Mouse (Mus musculus) limb, embryonic 12.5 days (tissue): ENCODE results near the gene Emc6. TPM values are rescaled to one million over a fixed set of nuclear protein-coding genes. Genes with fewer than 3 reads are reported as not detected.

Experiments
- polyA plus RNA-seq: library from polyadenylated mRNA; unstranded; fragments of >200 nt; fragmentation: Nextera tagmentation; extraction: Ambion mirVana; gene quantifications from 2 replicates; pipeline ENCODE4 v1.2.1, GENCODE M21; 2016

Emc6 gene
- polyA plus RNA-seq, 1 experiment from 2014 or later: 99.3 TPM

Other genes starting within 250 kb of the Emc6 start
- 1.3 and 1.5 TPM in 2 replicates for gene Atp2a3, start 215.9 kb downstream of the Emc6 start, polyA plus RNA-seq
- gene P2rx1, start 177.9 kb downstream of the Emc6 start, polyA plus RNA-seq: 1.0 and 1.4 TPM in 2 replicates
- 9.3 and 9.7 TPM in 2 replicates for gene Camkk1, start 158.0 kb downstream of the Emc6 start, polyA plus RNA-seq
- 15.1 and 16.3 TPM in 2 replicates for gene Ncbp3, start 129.3 kb downstream of the Emc6 start, polyA plus RNA-seq
- 0.64 and 0.65 TPM in 2 replicates for gene Itgae, start 86.5 kb downstream of the Emc6 start, polyA plus RNA-seq
- gene Haspin, start 38.7 kb downstream of the Emc6 start, polyA plus RNA-seq: 19.7 and 21.6 TPM in 2 replicates
- gene P2rx5, start 16.6 kb downstream of the Emc6 start, polyA plus RNA-seq: 0.21 and 0.26 TPM in 2 replicates
- 211 and 215 TPM in 2 replicates for gene Tax1bp3, start within 50 bp of the Emc6 start, polyA plus RNA-seq
- gene Ctns, start 22.0 kb upstream of the Emc6 start, polyA plus RNA-seq: 23.4 and 24.9 TPM in 2 replicates
- gene Shpk, start 22.4 kb upstream of the Emc6 start, polyA plus RNA-seq: 1.6 and 2.3 TPM in 2 replicates
- 0.08 TPM in 1 of 2 replicates, not detected in the other for gene Trpv1, start 57.3 kb upstream of the Emc6 start, polyA plus RNA-seq
- 0.05 and 0.11 TPM in 2 replicates for gene Trpv3, start 90.4 kb upstream of the Emc6 start, polyA plus RNA-seq
- 0.44 and 0.53 TPM in 2 replicates for gene Aspa, start 152.6 kb upstream of the Emc6 start, polyA plus RNA-seq
- gene Gm49340, start 152.7 kb upstream of the Emc6 start, polyA plus RNA-seq: not detected in 2 replicates
- gene Spata22, start 152.7 kb upstream of the Emc6 start, polyA plus RNA-seq: not detected in 2 replicates
- not detected in 2 replicates for gene Olfr20, start 173.7 kb upstream of the Emc6 start, polyA plus RNA-seq
- not detected in 2 replicates for gene Olfr376, start 194.2 kb upstream of the Emc6 start, polyA plus RNA-seq
- not detected in 2 replicates for gene Olfr1, start 222.6 kb upstream of the Emc6 start, polyA plus RNA-seq